Mouse (Mus musculus) limb, embryonic 13.5 days (tissue): ENCODE measurements around the gene 1700029J07Rik. TPM values are rescaled to one million over a fixed set of nuclear protein-coding genes. Genes with fewer than 3 reads are reported as not detected.
A peak's percentile ranks its signal among the peaks of the same experiment; 100 is the strongest.

Experiments
- ATAC-seq: fragments of 200-750 bp; cut with Nextera tagmentation; 2 replicates; pipeline ENCODE4 v1.8.0; 2017; ENCODE audit warnings: low read depth, moderate number of reproducible peaks, moderate TSS enrichment; ENCODE audit not compliant: low FRiP score
- H3K27ac ChIP-seq: fragments of 300-500 bp; sonication (generic); 2 replicates; pipeline ENCODE4 v1.5.1; 2015; ENCODE audit warnings: inconsistent platforms, mild to moderate bottlenecking, moderate library complexity
- H3K27me3 ChIP-seq: fragments of 300-500 bp; sonication (generic); 2 replicates; pipeline ENCODE4 v1.6.1; 2015; ENCODE audit warnings: mild to moderate bottlenecking, inconsistent platforms
- H3K36me3 ChIP-seq: fragments of 300-500 bp; sonication (generic); 2 replicates; pipeline ENCODE4 v1.6.1; 2015; ENCODE audit warnings: inconsistent platforms, mild to moderate bottlenecking, moderate library complexity
- H3K4me1 ChIP-seq: fragments of 300-500 bp; sonication (generic); 2 replicates; pipeline ENCODE4 v1.6.1; 2015; ENCODE audit warnings: inconsistent platforms
- H3K4me2 ChIP-seq: fragments of 300-500 bp; sonication (generic); replicated peaks from 2 replicates; pipeline ENCODE4 v1.6.1; 2015; ENCODE audit warnings: inconsistent platforms, mild to moderate bottlenecking, moderate library complexity
- H3K4me3 ChIP-seq: fragments of 300-500 bp; sonication (generic); 2 replicates; pipeline ENCODE4 v1.5.1; 2015; ENCODE audit warnings: moderate library complexity, mild to moderate bottlenecking, inconsistent platforms
- H3K9ac ChIP-seq: fragments of 300-500 bp; sonication (generic); 2 replicates; pipeline ENCODE4 v1.6.1; 2015; ENCODE audit warnings: mild to moderate bottlenecking, inconsistent platforms
- H3K9me3 ChIP-seq: fragments of 300-500 bp; sonication (generic); 2 replicates; pipeline ENCODE4 v1.6.1; 2016; ENCODE audit warnings: inconsistent platforms
- WGBS: fragments of 180-500 bp; shearing (Covaris S2); methylation state at CpG from one replicate; pipeline ENCODE4 v1.1.7; 2015; 5-methylcytosine and 5-hydroxymethylcytosine counted together
- polyA plus RNA-seq: library from polyadenylated mRNA; unstranded; fragments of >200 nt; fragmentation: Nextera tagmentation; extraction: Ambion mirVana; gene quantifications from 2 replicates; pipeline ENCODE4 v1.2.1, GENCODE M21; 2015

The 1700029J07Rik gene
- polyA plus RNA-seq, 1 experiment from 2014 or later: 3.7 TPM

DNA sequence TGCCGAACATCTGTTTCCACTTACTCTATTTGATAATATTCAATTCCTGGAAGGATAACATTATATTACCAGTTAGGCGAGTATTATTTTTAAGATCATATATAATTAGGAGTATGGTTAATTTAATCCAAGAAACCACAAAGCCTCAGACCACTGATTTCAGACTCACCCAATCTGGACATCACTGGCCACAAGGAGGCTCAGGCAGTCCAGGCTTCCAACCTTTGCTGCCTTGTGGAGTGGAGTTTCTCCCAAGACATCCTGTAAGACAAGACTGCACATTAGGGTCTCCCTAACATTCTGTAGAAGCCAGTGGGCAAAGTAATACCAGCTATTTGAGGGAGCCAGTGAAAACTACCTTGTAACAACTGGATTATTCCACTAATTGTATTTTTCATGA lies 23.2 kb upstream of the 1700029J07Rik start:
- no peak overlapping the region for H3K4me3 ChIP-seq
- no peak for ATAC-seq
- H3K4me2 ChIP-seq: peak overlapping the region; percentile 87
- H3K9me3 ChIP-seq: no peaks in the 10 kb centered on the region
- WGBS: 77% methylated on average over 2 of the region's 2 CpGs
- peaks cover 14% of the 10 kb centered on the region for H3K4me1 ChIP-seq
- peaks cover 30% of the 10 kb centered on the region for H3K36me3 ChIP-seq
- no peak overlapping the region for H3K27ac ChIP-seq
- H3K9ac ChIP-seq: no peak overlapping the region
- no peaks in the 10 kb centered on the region for H3K27me3 ChIP-seq

DNA sequence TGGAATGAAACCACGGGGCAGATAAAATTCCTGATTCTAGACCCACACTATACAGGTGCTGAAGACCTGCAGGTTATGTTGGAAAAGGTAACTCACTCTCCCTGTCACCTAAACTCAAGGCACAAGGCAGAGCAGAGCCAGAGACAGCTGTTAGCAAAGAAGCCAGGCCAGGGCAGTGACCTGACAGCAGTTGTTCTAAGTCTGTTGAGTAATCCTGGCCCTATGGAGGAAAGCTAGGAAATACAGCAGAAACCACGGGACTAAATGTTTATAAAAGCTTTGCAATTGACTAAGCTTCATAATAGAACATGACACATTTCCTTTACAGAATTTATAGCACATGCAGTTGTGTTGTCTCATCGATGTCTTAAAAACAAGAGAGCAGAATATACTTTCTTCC lies 20.5 kb upstream of the 1700029J07Rik start:
- H3K4me2 ChIP-seq: no peak overlapping the region
- H3K27me3 ChIP-seq: no peaks in the 10 kb centered on the region
- H3K9ac ChIP-seq: no peak overlapping the region
- WGBS: 89% methylated on average over 3 of the region's 3 CpGs
- no peak overlapping the region for H3K27ac ChIP-seq
- no peak overlapping the region for H3K4me3 ChIP-seq
- peaks cover 44% of the 10 kb centered on the region for H3K36me3 ChIP-seq
- ATAC-seq: no peak
- peaks cover 12% of the 10 kb centered on the region for H3K4me1 ChIP-seq
- no peaks in the 10 kb centered on the region for H3K9me3 ChIP-seq

DNA sequence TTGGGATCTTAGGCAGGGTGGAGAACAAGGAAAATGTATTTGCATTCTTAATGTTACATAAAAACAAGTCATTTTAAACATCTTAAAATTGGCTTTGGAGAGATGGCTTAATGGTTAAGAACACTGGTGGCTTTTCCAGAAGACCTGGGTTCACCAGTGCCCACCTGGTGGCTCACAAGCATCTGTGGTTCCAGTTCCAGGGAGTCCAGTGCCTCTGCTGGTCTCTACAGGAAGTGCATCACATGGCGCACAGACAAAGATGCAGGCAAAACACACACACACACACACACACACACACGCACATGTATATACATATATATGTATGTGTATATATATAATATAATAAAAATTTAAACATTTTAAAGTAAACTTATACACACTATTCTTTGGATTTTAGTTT lies 19.1 kb upstream of the 1700029J07Rik start:
- Histone ChIP-seq H3K9ac (no peak overlapping the region), H3K27ac (no peak overlapping the region), H3K9me3 (no peaks in the 10 kb centered on the region), H3K36me3 (peaks cover 49% of the 10 kb centered on the region), H3K27me3 (no peaks in the 10 kb centered on the region), H3K4me3 (no peak overlapping the region), H3K4me1 (peaks cover 8% of the 10 kb centered on the region), H3K4me2 (no peak overlapping the region)
- no peak for ATAC-seq
- WGBS: 88% methylated on average over 2 of the region's 2 CpGs

DNA sequence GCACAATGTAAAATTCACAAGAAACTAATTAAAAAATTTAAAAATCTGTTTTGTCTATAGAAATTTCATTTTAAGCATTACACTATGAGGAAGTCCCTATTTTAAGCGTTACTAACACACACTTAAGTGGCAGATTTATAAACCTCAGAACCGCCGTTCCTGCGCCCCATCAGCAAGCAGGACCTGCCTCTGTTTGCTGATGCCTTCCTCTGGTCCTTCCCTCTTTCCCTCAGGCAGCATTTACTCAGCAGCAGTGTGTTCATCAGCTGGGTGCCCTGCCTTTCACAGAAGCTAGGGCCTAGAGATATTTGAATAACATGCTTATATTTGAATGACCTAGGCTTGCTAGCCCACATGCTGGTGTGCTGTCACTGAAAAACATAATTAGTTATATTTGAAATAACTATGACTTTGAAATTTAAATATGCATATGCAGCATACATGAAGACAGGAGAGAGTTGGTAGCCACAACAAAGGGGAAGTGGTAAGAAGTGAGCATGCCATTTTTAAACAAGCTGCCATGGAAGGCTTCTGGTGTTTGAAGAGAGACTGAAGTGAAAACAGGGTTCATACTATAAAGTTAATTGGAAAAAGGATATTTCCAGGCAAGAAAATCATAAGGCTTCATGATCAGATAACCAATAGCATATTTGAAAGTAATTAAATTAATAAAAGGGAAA lies 15.7 kb upstream of the 1700029J07Rik start:
- H3K4me2 ChIP-seq: no peak overlapping the region
- no peaks in the 10 kb centered on the region for H3K9me3 ChIP-seq
- no peak overlapping the region for H3K4me3 ChIP-seq
- ATAC-seq: no peak
- H3K9ac ChIP-seq: no peak overlapping the region
- 93% methylated on average over 4 of the region's 4 CpGs for WGBS
- peaks cover 48% of the 10 kb centered on the region for H3K36me3 ChIP-seq
- H3K27me3 ChIP-seq: no peaks in the 10 kb centered on the region
- H3K27ac ChIP-seq: no peak overlapping the region
- H3K4me1 ChIP-seq: peaks cover 10% of the 10 kb centered on the region

DNA sequence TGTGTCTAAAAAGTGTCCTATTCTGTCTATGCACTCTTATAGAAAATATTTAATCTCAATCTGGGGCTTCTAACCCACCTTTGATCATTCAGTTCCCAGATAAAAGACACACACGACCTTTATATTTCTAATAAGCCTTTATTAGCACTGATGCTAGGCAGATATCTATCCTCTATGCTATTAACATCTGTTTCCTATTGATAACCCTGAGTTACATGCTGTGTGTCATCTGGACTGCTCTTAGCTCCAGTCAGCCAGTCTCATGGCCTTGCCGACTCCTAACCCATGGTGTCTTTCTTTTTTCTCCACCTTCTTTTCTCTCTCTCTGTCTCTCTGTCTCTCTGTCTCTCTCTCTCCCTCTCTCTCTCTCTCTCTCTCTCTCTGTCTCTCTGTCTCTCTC lies 13.1 kb upstream of the 1700029J07Rik start:
- WGBS: 41% methylated on average over 2 of the region's 2 CpGs
- no peak overlapping the region for H3K4me3 ChIP-seq
- H3K27me3 ChIP-seq: no peaks in the 10 kb centered on the region
- no peak overlapping the region for H3K27ac ChIP-seq
- ATAC-seq: no peak
- no peak overlapping the region for H3K4me2 ChIP-seq
- no peaks in the 10 kb centered on the region for H3K9me3 ChIP-seq
- H3K9ac ChIP-seq: no peak overlapping the region
- H3K36me3 ChIP-seq: peaks cover 48% of the 10 kb centered on the region
- peaks cover 10% of the 10 kb centered on the region for H3K4me1 ChIP-seq

DNA sequence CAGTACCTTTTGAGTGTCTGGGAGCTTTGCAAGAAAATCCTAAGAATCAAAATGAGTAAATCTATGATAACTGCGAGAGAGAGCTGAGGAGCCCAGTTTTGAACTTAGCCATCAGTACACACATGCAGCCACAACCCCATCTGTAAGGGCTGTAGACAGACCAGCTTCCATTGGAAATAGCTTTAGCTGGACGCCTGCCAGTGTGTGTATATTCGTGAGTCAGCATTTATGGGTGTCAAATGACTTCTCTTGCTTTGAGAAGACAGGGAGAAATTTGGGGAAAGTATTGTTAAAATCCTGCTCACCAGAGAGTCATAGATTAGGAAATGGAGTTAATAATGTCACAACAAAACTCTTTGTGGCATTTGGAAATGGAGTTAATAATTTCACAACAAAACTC lies 11.6 kb upstream of the 1700029J07Rik start:
- no peaks in the 10 kb centered on the region for H3K9me3 ChIP-seq
- H3K4me3 ChIP-seq: no peak overlapping the region
- peaks cover 59% of the 10 kb centered on the region for H3K36me3 ChIP-seq
- H3K27me3 ChIP-seq: no peaks in the 10 kb centered on the region
- WGBS: 56% methylated on average over 3 of the region's 3 CpGs
- peaks cover 10% of the 10 kb centered on the region for H3K4me1 ChIP-seq
- no peak overlapping the region for H3K4me2 ChIP-seq
- H3K27ac ChIP-seq: peak overlapping the region; percentile 48; the same call in 1 of the 2 replicates
- no peak for ATAC-seq
- no peak overlapping the region for H3K9ac ChIP-seq

DNA sequence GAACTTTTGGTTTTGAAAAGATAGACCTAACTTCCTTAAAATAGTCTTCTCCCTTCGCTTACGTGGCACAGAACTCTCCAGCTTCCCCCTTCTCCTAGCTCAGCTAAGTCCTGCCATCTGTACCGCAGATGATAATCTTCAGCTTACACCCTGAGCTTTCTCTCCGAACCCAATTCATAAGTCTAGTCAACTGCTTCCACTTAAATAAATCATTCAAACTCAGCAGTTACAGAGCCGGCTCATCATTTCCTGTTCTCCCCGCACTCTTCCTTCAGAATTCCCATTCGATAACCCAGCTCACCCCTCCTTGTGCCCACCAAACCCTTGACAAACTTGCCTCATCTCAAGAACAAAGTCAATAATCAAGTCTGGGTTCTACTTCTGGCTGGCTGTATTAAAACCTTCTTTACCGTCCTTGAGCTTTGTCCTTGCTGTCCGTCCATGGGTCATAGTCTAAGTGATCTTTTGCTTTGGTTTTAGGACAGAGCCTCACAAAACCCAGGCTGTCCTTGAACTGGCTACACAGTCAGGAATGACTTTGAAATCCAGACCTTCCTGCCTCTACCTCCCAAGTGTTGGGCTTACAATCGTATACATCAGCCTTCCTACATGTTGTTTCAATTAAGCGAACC lies 901 bp upstream of the 1700029J07Rik start:
- WGBS: 62% methylated on average over 11 of the region's 11 CpGs
- H3K9me3 ChIP-seq: peaks cover 5% of the 10 kb centered on the region
- H3K36me3 ChIP-seq: peaks cover 23% of the 10 kb centered on the region
- H3K27ac ChIP-seq: 0 out of 2 replicates have a peak overlapping the region, but pooled peaks have one; percentile 10
- H3K4me2 ChIP-seq: peak overlapping the region; percentile 70
- H3K4me1 ChIP-seq: peaks cover 14% of the 10 kb centered on the region
- H3K27me3 ChIP-seq: no peaks in the 10 kb centered on the region
- peak; percentile 3; the same call in 1 of the 2 replicates for ATAC-seq
- H3K9ac ChIP-seq: peak overlapping the region; percentile 77
- H3K4me3 ChIP-seq: peak overlapping the region; percentile 67

DNA sequence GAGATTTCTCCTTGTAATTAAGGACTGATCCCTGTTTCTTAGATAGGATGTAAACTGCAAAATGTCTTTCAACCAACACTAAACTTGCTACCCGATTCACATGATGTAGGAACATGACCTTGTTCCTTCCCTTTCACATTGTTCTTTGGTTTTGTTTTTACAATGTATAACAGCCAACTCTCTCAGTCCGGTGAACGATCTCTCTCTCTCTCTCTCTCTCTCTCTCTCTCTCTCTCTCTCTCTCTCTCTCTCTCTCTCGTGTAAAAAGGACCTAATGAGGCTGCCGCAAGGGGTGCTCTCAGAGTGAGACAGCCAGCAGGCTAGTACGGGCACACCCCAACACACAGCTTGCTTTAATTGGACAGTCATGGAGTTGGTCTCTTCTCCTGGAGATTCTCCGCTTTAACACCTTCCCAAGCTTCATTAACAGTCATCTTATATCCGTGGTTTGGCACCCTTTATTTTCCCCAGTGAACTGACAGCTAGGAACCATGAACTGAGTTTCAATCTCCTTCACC lies 1.0 kb downstream of the 1700029J07Rik start:
- Histone ChIP-seq H3K9ac (peak overlapping the region; percentile 68; the same call in 1 of the 2 replicates), H3K4me3 (peak overlapping the region; percentile 67; the same call in 1 of the 2 replicates), H3K9me3 (peaks cover 8% of the 10 kb centered on the region)

DNA sequence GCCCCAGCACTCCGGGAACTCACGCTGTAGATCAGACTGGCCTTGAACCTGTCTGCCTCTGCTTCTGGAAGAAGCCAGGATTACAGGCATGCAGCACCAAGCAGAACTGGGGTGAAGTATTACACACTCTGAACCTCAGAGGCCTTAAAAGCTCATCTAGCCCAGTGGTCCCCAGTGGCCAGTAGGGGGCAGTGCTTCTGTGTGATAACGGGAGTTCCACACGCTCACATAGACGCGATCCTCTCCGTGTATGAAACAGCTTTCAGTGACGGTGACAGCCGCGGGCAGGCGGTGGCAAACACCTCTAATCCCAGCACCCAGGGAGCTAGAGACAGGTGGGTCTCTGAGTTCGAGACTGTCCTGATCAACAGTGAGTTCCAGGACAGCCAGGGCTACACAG lies 4.2 kb downstream of the 1700029J07Rik start:
- H3K4me3 ChIP-seq: no peak overlapping the region
- peaks cover 8% of the 10 kb centered on the region for H3K4me1 ChIP-seq
- H3K9ac ChIP-seq: no peak overlapping the region
- H3K36me3 ChIP-seq: peaks cover 5% of the 10 kb centered on the region; the same call in 1 of the 2 replicates
- no peak overlapping the region for H3K27ac ChIP-seq
- no peak overlapping the region for H3K4me2 ChIP-seq
- WGBS: 94% methylated on average over 12 of the region's 12 CpGs
- ATAC-seq: no peak
- peaks cover 5% of the 10 kb centered on the region for H3K9me3 ChIP-seq
- H3K27me3 ChIP-seq: no peaks in the 10 kb centered on the region

More for the DNA sequence above, 1.0 kb downstream of the 1700029J07Rik start:
- peaks cover 16% of the 10 kb centered on the region for H3K36me3 ChIP-seq
- H3K27ac ChIP-seq: peak overlapping the region; percentile 86
- peaks cover 14% of the 10 kb centered on the region for H3K4me1 ChIP-seq
- no peaks in the 10 kb centered on the region for H3K27me3 ChIP-seq
- ATAC-seq: no peak
- peak overlapping the region; percentile 70 for H3K4me2 ChIP-seq
- 78% methylated on average over 8 of the region's 8 CpGs for WGBS

DNA sequence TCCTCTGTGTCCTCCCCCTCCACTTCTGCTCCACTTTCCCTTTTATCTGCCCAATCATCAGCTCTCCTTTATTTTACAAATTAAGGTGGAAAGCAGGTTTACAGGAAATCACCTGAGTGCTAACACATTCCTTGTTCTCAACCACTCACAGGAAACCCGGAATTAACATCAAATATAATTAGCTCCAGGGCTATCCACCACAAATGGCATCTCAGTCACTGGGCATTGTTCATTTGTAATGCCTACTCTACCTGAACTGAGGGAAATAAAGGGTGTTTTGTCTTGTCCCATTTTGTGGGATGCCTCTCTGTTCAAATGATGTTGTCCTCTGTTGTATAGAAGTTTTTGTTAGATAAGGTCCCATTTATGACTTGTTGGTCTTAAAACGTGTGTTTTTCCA lies 24.4 kb downstream of the 1700029J07Rik start:
- Histone ChIP-seq H3K36me3 (no peaks in the 10 kb centered on the region), H3K4me3 (no peak overlapping the region), H3K9me3 (no peaks in the 10 kb centered on the region), H3K4me1 (no peaks in the 10 kb centered on the region), H3K27me3 (no peaks in the 10 kb centered on the region), H3K4me2 (no peak overlapping the region), H3K9ac (no peak overlapping the region), H3K27ac (no peak overlapping the region)
- 51% methylated on average over 2 of the region's 2 CpGs for WGBS
- ATAC-seq: no peak

DNA sequence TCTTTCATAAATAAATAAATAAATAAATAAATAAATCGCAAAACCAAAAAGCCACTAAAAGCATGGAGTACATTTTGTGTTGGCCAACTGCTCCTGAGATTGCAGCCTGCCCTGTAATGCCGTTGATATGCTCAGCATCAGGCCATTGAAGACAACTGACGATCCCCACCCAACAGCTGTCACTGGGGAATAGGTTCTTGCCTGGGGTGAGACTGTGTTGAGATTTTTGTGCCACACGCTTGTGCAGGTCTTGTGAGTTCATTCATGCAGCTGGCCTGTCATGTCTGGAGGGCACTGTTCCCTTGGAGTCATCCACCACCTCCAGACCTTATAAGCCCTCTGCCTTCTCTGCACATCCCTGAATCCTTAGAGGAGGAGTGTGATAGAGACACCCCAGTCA lies 28.8 kb downstream of the 1700029J07Rik start:
- H3K9ac ChIP-seq: no peak overlapping the region
- 83% methylated on average over 4 of the region's 4 CpGs for WGBS
- no peaks in the 10 kb centered on the region for H3K36me3 ChIP-seq
- H3K4me2 ChIP-seq: no peak overlapping the region
- H3K4me3 ChIP-seq: no peak overlapping the region
- no peak for ATAC-seq
- H3K4me1 ChIP-seq: no peaks in the 10 kb centered on the region
- H3K27me3 ChIP-seq: no peaks in the 10 kb centered on the region
- no peaks in the 10 kb centered on the region for H3K9me3 ChIP-seq
- H3K27ac ChIP-seq: no peak overlapping the region

DNA sequence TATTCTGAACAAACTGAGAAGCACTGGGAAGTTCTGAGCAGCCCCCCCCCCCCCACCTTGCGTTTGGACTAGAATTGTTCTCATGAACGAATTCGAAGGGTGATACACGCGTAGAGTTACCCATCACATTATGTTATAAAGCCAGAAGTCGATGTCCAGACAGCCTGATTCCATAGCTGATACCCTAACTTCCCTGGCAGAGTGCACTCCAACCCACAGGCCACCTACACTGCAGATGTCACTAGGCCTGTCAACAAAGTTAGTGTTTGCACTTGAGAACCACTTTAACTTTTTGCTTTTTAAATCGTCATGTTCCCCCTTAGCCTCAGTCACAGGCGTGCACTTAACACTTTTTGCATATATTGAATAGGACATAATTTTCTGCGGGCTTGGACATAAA lies 38.1 kb downstream of the 1700029J07Rik start:
- no peaks in the 10 kb centered on the region for H3K4me1 ChIP-seq

More for the DNA sequence above, 38.1 kb downstream of the 1700029J07Rik start:
- ATAC-seq: no peak
- WGBS: 92% methylated on average over 9 of the region's 9 CpGs
- H3K9ac ChIP-seq: no peak overlapping the region
- 0 out of 2 replicates have a peak, but pooled peaks cover 3% of the 10 kb centered on the region for H3K27me3 ChIP-seq
- H3K4me2 ChIP-seq: no peak overlapping the region
- H3K36me3 ChIP-seq: no peaks in the 10 kb centered on the region
- no peaks in the 10 kb centered on the region for H3K9me3 ChIP-seq
- H3K4me3 ChIP-seq: no peak overlapping the region
- no peak overlapping the region for H3K27ac ChIP-seq
